Mouse (Mus musculus): ENCODE results near the gene Nelfa.

DNA sequence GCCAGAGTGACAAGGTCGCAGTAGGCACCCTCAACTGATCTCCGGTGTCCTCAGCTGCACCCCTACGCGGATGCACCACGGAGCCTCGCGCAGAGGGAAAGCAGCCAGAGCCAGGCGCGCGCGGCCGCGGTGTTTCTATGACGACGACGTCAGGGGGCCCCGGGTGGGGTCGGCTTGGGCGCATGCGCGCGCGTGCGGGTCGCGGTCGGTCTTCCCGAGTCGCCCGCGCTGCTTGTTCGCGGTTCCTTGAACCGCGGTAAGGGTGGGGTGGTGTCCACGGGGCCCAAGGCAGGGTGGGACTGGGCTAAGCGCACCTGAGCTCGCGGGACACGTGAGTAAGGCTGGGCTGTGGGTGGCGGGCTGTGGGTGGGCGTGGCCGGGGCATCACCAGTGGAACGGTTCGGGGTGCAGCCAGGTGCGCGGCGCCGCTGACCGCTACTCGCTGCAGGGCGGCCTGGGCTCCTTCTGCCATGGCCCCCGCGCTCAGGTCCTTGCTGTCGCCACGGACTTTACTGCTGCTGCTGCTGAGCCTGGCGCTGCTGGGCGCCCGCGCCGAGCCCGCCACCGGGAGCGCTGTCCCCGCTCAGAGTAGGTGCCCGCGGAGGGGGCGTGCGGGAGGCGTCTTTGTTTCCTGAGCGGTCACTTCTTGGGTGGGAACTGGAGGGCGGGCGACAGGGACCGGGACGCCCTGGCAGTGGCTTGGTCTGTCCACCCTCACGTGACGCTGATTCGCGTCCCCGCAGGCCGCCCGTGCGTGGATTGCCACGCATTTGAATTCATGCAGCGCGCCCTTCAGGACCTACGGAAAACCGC lies 47.3 kb upstream of the Nelfa start, which contains the start of gene Gm1673:
- TF ChIP-seq POLR2A (IDR thresholded peaks at IDR 0.05; ENCODE audit: extremely low read depth, insufficient read depth, low read length) (peak; percentile 69; the same call in 1 of the 2 replicates), CTCF (IDR thresholded peaks at IDR 0.05; ENCODE audit: extremely low read depth, insufficient read depth, low read length) (no peak)

All from cortical plate, adult 2 months (tissue).